Mouse (Mus musculus): ENCODE measurements around the gene Rad51d. TPM values are rescaled to one million over a fixed set of nuclear protein-coding genes. Genes with fewer than 3 reads are reported as not detected.

Rad51d gene
- total and polyA plus RNA-seq, 3 experiments, result 15.0 to 35.5 (median 33.3) TPM

GRCm38 (mm10) chr11:82860759-82861158 is 29.7 kb downstream of the Rad51d start:
- Histone ChIP-seq H3K79me2 (replicated peaks; ENCODE audit: control insufficient read depth, extremely low read depth, insufficient read depth, poor library complexity, severe bottlenecking) (peaks cover 9% of the 10 kb centered on the region; the same call in 1 of the 2 replicates), H3K36me3 (replicated peaks in 1 of 2; ENCODE audit: control insufficient read depth in 1 of 2, insufficient read depth in 1 of 2, low read length in 1 of 2) (no peaks in the 10 kb centered on the region), H3K9ac (ENCODE audit: insufficient read depth, low read depth) (no peak overlapping the region), H3K4me1 (ENCODE audit: control insufficient read depth in 1 of 2, insufficient read depth in 2 of 2) (peaks cover under 1 to 2% of the 10 kb centered on the region in 2 experiments; a peak in 1 of 4 replicates), H3K9me3 (replicated peaks; ENCODE audit: low read length) (no peaks in the 10 kb centered on the region), H3K4me2 (ENCODE audit: insufficient read depth, low read depth, poor library complexity, severe bottlenecking) (no peak overlapping the region), H3K27ac (ENCODE audit: insufficient read depth, low read depth) (no peak overlapping the region), H3K4me3 (replicated peaks in 1 of 3; ENCODE audit: low read depth in 2 of 3, low read length in 2 of 3, poor library complexity in 1 of 3) (no peak overlapping the region), H3K27me3 (replicated peaks) (no peaks in the 10 kb centered on the region)
- no peak for DNase-seq (ENCODE audit: extremely low read depth)
- TF ChIP-seq CHD1 (IDR thresholded peaks at IDR 0.05; ENCODE audit: low read depth, low read length) (no peak), SIN3A (IDR thresholded peaks at IDR 0.05; ENCODE audit: low read length) (no peak), MAFK (IDR thresholded peaks at IDR 0.05; ENCODE audit: insufficient replicate concordance, low read length) (no peak), MAX (IDR thresholded peaks at IDR 0.05; ENCODE audit: low read length) (no peak), SMC3 (IDR thresholded peaks at IDR 0.05; ENCODE audit: low read depth, low read length) (no peak), MEF2A (IDR thresholded peaks at IDR 0.05; ENCODE audit: borderline replicate concordance, low read depth, low read length) (no peak), CHD2 (IDR thresholded peaks at IDR 0.05; ENCODE audit: low read length) (no peak), HCFC1 (IDR thresholded peaks at IDR 0.05; ENCODE audit: low read depth, low read length) (no peak), POLR2A (IDR thresholded peaks at IDR 0.05; ENCODE audit: low read depth, low read length) (no peak), CTCF (conservative IDR thresholded peaks at IDR 0.05 in 1 of 2, IDR thresholded peaks at IDR 0.05 in 1 of 2; ENCODE audit: low read depth in 2 of 2, low read length in 2 of 2) (no peak), USF1 (IDR thresholded peaks at IDR 0.05; ENCODE audit: low read depth, low read length) (no peak), ZMIZ1 (IDR thresholded peaks at IDR 0.05; ENCODE audit: low read depth, low read length) (no peak), NRF1 (IDR thresholded peaks at IDR 0.05; ENCODE audit: low read depth, low read length) (no peak), KAT2A (IDR thresholded peaks at IDR 0.05; ENCODE audit: insufficient replicate concordance, low read length) (no peak)
- in situ Hi-C loops (cut with MboI; ENCODE audit: low pct_ligation_motif_present, low pct_unique_long_range_greater_than_20kb, low sequenced_read_pairs), result no loop called here
- dilution Hi-C loops (cut with MboI; ENCODE audit: extremely low pct_ligation_motif_present, extremely low pct_unique_long_range_greater_than_20kb, low sequenced_read_pairs), result no loop called here

DNA sequence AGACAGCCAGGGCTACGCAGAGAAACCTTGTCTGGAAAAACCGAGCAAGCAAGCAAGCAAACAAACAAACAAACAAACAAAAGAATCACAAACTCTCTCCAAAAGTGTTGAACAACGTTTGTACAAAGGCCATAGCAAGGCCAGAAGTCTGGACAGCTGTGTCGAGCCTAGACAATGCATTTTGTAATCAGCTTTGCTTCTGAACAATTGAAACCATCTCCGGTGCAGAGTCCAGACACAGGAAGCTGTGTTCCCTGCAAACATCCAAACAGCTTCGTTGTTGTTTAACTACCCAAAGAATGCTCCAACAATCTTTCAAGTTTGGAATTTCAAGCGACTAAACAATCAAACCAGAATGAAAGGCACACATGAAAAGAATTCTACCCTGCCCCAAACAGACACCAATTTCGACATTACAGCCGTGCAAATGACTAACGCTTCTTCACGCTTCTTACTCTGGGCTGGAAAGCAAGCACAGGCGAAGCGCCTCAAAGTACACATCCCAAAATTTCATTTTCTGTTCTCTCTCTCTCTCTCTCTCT is 33.0 kb downstream of the Rad51d start:
- no peak overlapping the region for H3K4me2 ChIP-seq (ENCODE audit: insufficient read depth, low read depth, poor library complexity, severe bottlenecking)
- no peaks in the 10 kb centered on the region; a peak in 1 of 4 replicates for H3K4me1 ChIP-seq (ENCODE audit: control insufficient read depth in 1 of 2, insufficient read depth in 2 of 2)
- no peaks in the 10 kb centered on the region for H3K9me3 ChIP-seq (replicated peaks; ENCODE audit: low read length)
- no peaks in the 10 kb centered on the region for H3K36me3 ChIP-seq (replicated peaks in 1 of 2; ENCODE audit: control insufficient read depth in 1 of 2, insufficient read depth in 1 of 2, low read length in 1 of 2)
- no peak overlapping the region for H3K9ac ChIP-seq (ENCODE audit: insufficient read depth, low read depth)
- H3K4me3 ChIP-seq (replicated peaks in 1 of 3; ENCODE audit: low read depth in 2 of 3, low read length in 2 of 3, poor library complexity in 1 of 3), result no peak overlapping the region
- H3K27me3 ChIP-seq (replicated peaks), result no peaks in the 10 kb centered on the region
- H3K79me2 ChIP-seq (replicated peaks; ENCODE audit: control insufficient read depth, extremely low read depth, insufficient read depth, poor library complexity, severe bottlenecking), result peaks cover 14% of the 10 kb centered on the region; the same call in 1 of the 2 replicates
- in situ Hi-C loops (cut with MboI; ENCODE audit: low pct_ligation_motif_present, low pct_unique_long_range_greater_than_20kb, low sequenced_read_pairs), result no loop called here
- H3K27ac ChIP-seq (ENCODE audit: insufficient read depth, low read depth), result no peak overlapping the region
- TF ChIP-seq JUND (conservative IDR thresholded peaks at IDR 0.05; ENCODE audit: low read depth, low read length) (no peak), ZKSCAN1 (IDR thresholded peaks at IDR 0.05; ENCODE audit: borderline replicate concordance, low read depth, low read length) (no peak), IRF4 (IDR thresholded peaks at IDR 0.05; ENCODE audit: low read depth, low read length) (no peak), CHD1 (IDR thresholded peaks at IDR 0.05; ENCODE audit: low read depth, low read length) (no peak), TCF12 (IDR thresholded peaks at IDR 0.05; ENCODE audit: low read depth, low read length) (no peak), UBTF (IDR thresholded peaks at IDR 0.05; ENCODE audit: low read depth, low read length) (no peak), GABPA (IDR thresholded peaks at IDR 0.05; ENCODE audit: insufficient replicate concordance, low read depth, low read length) (no peak), SMC3 (IDR thresholded peaks at IDR 0.05; ENCODE audit: low read depth, low read length) (no peak), RCOR1 (conservative IDR thresholded peaks at IDR 0.05; ENCODE audit: low read depth, low read length) (no peak), NELFE (IDR thresholded peaks at IDR 0.05; ENCODE audit: low read depth, low read length) (no peak), ZNF384 (IDR thresholded peaks at IDR 0.05; ENCODE audit: low read depth, low read length) (no peak), NRF1 (IDR thresholded peaks at IDR 0.05; ENCODE audit: low read depth, low read length) (no peak), CHD2 (IDR thresholded peaks at IDR 0.05; ENCODE audit: low read length) (no peak), USF1 (IDR thresholded peaks at IDR 0.05; ENCODE audit: low read depth, low read length) (no peak), JUN (IDR thresholded peaks at IDR 0.05; ENCODE audit: insufficient read depth, low read depth, low read length) (no peak)
- DNase-seq (ENCODE audit: extremely low read depth), result no peak
- dilution Hi-C loops (cut with MboI; ENCODE audit: extremely low pct_ligation_motif_present, extremely low pct_unique_long_range_greater_than_20kb, low sequenced_read_pairs), result no loop called here

Data from CH12.LX (cell line).